Mouse (Mus musculus): ENCODE measurements around the gene Rabep2. TPM values are rescaled to one million over a fixed set of nuclear protein-coding genes. Genes with fewer than 3 reads are reported as not detected.

Rabep2 gene
- polyA plus RNA-seq, 1 experiment from 2014 or later: 28.1 TPM

GRCm38 (mm10) chr7:126470077-126470476 lies 41.5 kb downstream of the Rabep2 start:
- H3K4me2 ChIP-seq (ENCODE audit: low read depth, severe bottlenecking): no peak overlapping the region
- H3K27me3 ChIP-seq (ENCODE audit: control insufficient read depth, insufficient read depth, low read length): no peaks in the 10 kb centered on the region
- 85% methylated on average over 6 of the region's 6 CpGs for WGBS
- H3K36me3 ChIP-seq (ENCODE audit: control insufficient read depth, insufficient read depth, low read length): peaks cover 24% of the 10 kb centered on the region
- ATAC-seq (ENCODE audit: insufficient number of reproducible peaks, low FRiP score, low TSS enrichment, low read depth) (no peak), DNase-seq (ENCODE audit: low spot score) (no peak)
- no peaks in the 10 kb centered on the region for H3K9me3 ChIP-seq (ENCODE audit: control insufficient read depth, low read length)
- H3K4me3 ChIP-seq (ENCODE audit: low read depth, low read length): no peak overlapping the region
- no peak overlapping the region for H3K9ac ChIP-seq (ENCODE audit: low read length)
- peaks cover 6% of the 10 kb centered on the region for H3K4me1 ChIP-seq (ENCODE audit: control insufficient read depth, insufficient read depth, low read length)
- no peak overlapping the region for H3K27ac ChIP-seq (replicated peaks; ENCODE audit: low read depth, low read length)

- WGBS: 95% methylated on average over 5 of the region's 5 CpGs
- H3K9ac ChIP-seq (ENCODE audit: low read length): no peak overlapping the region
- peaks cover 6% of the 10 kb centered on the region for H3K4me1 ChIP-seq (ENCODE audit: control insufficient read depth, insufficient read depth, low read length)
- ATAC-seq (ENCODE audit: insufficient number of reproducible peaks, low FRiP score, low TSS enrichment, low read depth): no peak
- no peak overlapping the region for H3K27ac ChIP-seq (replicated peaks; ENCODE audit: low read depth, low read length)
- no peak overlapping the region for H3K4me2 ChIP-seq (ENCODE audit: low read depth, severe bottlenecking)
- no peak for DNase-seq (ENCODE audit: low spot score)
- no peaks in the 10 kb centered on the region for H3K9me3 ChIP-seq (ENCODE audit: control insufficient read depth, low read length)
- H3K4me3 ChIP-seq (ENCODE audit: low read depth, low read length): no peak overlapping the region
- no peaks in the 10 kb centered on the region for H3K27me3 ChIP-seq (ENCODE audit: control insufficient read depth, insufficient read depth, low read length)
- peaks cover 24% of the 10 kb centered on the region for H3K36me3 ChIP-seq (ENCODE audit: control insufficient read depth, insufficient read depth, low read length)
These were observed 42.8 kb downstream of the Rabep2 start for GRCm38 (mm10) chr7:126471361-126471760.

GRCm38 (mm10) chr7:126471853-126472252 lies 43.3 kb downstream of the Rabep2 start:
- H3K9me3 ChIP-seq (ENCODE audit: control insufficient read depth, low read length): no peaks in the 10 kb centered on the region
- H3K4me3 ChIP-seq (ENCODE audit: low read depth, low read length): no peak overlapping the region
- no peak for DNase-seq (ENCODE audit: low spot score)
- H3K4me1 ChIP-seq (ENCODE audit: control insufficient read depth, insufficient read depth, low read length): peaks cover 6% of the 10 kb centered on the region
- no peak overlapping the region for H3K4me2 ChIP-seq (ENCODE audit: low read depth, severe bottlenecking)
- H3K36me3 ChIP-seq (ENCODE audit: control insufficient read depth, insufficient read depth, low read length): peaks cover 24% of the 10 kb centered on the region
- H3K27ac ChIP-seq (replicated peaks; ENCODE audit: low read depth, low read length): no peak overlapping the region
- ATAC-seq (ENCODE audit: insufficient number of reproducible peaks, low FRiP score, low TSS enrichment, low read depth): no peak
- no peak overlapping the region for H3K9ac ChIP-seq (ENCODE audit: low read length)
- H3K27me3 ChIP-seq (ENCODE audit: control insufficient read depth, insufficient read depth, low read length): no peaks in the 10 kb centered on the region
- 86% methylated on average over 4 of the region's 4 CpGs for WGBS

- H3K4me3 ChIP-seq (ENCODE audit: low read depth, low read length): no peak overlapping the region
- H3K36me3 ChIP-seq (ENCODE audit: control insufficient read depth, insufficient read depth, low read length): peaks cover 24% of the 10 kb centered on the region
- H3K9me3 ChIP-seq (ENCODE audit: control insufficient read depth, low read length): no peaks in the 10 kb centered on the region
- 90% methylated on average over 13 of the region's 13 CpGs for WGBS
- peaks cover 6% of the 10 kb centered on the region for H3K4me1 ChIP-seq (ENCODE audit: control insufficient read depth, insufficient read depth, low read length)
- H3K4me2 ChIP-seq (ENCODE audit: low read depth, severe bottlenecking): no peak overlapping the region
- ATAC-seq (ENCODE audit: insufficient number of reproducible peaks, low FRiP score, low TSS enrichment, low read depth) (no peak), DNase-seq (ENCODE audit: low spot score) (no peak)
- H3K27me3 ChIP-seq (ENCODE audit: control insufficient read depth, insufficient read depth, low read length): no peaks in the 10 kb centered on the region
- no peak overlapping the region for H3K9ac ChIP-seq (ENCODE audit: low read length)
- H3K27ac ChIP-seq (replicated peaks; ENCODE audit: low read depth, low read length): no peak overlapping the region
These were observed 43.7 kb downstream of the Rabep2 start for GRCm38 (mm10) chr7:126472306-126472705.

GRCm38 (mm10) chr7:126472713-126473112 lies 44.2 kb downstream of the Rabep2 start:
- no peak for ATAC-seq (ENCODE audit: insufficient number of reproducible peaks, low FRiP score, low TSS enrichment, low read depth)
- Histone ChIP-seq H3K36me3 (ENCODE audit: control insufficient read depth, insufficient read depth, low read length) (peaks cover 20% of the 10 kb centered on the region), H3K27me3 (ENCODE audit: control insufficient read depth, insufficient read depth, low read length) (no peaks in the 10 kb centered on the region), H3K4me2 (ENCODE audit: low read depth, severe bottlenecking) (no peak overlapping the region), H3K4me3 (ENCODE audit: low read depth, low read length) (no peak overlapping the region), H3K27ac (replicated peaks; ENCODE audit: low read depth, low read length) (no peak overlapping the region), H3K9me3 (ENCODE audit: control insufficient read depth, low read length) (no peaks in the 10 kb centered on the region), H3K4me1 (ENCODE audit: control insufficient read depth, insufficient read depth, low read length) (peaks cover 6% of the 10 kb centered on the region), H3K9ac (ENCODE audit: low read length) (no peak overlapping the region)
- no peak for DNase-seq (ENCODE audit: low spot score)
- WGBS: 92% methylated on average over 16 of the region's 16 CpGs

GRCm38 (mm10) chr7:126473470-126474086 lies 45.0 kb downstream of the Rabep2 start:
- no peak overlapping the region for H3K27ac ChIP-seq (replicated peaks; ENCODE audit: low read depth, low read length)
- no peak for ATAC-seq (ENCODE audit: insufficient number of reproducible peaks, low FRiP score, low TSS enrichment, low read depth)
- WGBS: 93% methylated on average over 9 of the region's 9 CpGs

GRCm38 (mm10) chr7:126474486-126474955 lies 46.0 kb downstream of the Rabep2 start:
- H3K9ac ChIP-seq (ENCODE audit: low read length): peak overlapping the region; percentile 80
- ATAC-seq (ENCODE audit: insufficient number of reproducible peaks, low FRiP score, low TSS enrichment, low read depth): peak; percentile 60
- H3K9me3 ChIP-seq (ENCODE audit: control insufficient read depth, low read length): no peaks in the 10 kb centered on the region
- peak overlapping the region; percentile 74 for H3K4me2 ChIP-seq (ENCODE audit: low read depth, severe bottlenecking)
- peaks cover 6% of the 10 kb centered on the region for H3K4me1 ChIP-seq (ENCODE audit: control insufficient read depth, insufficient read depth, low read length)
- peak overlapping the region; percentile 70 for H3K4me3 ChIP-seq (ENCODE audit: low read depth, low read length)
- H3K27me3 ChIP-seq (ENCODE audit: control insufficient read depth, insufficient read depth, low read length): no peaks in the 10 kb centered on the region
- 1% methylated on average over 27 of the region's 27 CpGs for WGBS
- DNase-seq (ENCODE audit: low spot score): no peak
- peaks cover 8% of the 10 kb centered on the region; the same call in 1 of the 2 replicates for H3K36me3 ChIP-seq (ENCODE audit: control insufficient read depth, insufficient read depth, low read length)
- H3K27ac ChIP-seq (replicated peaks; ENCODE audit: low read depth, low read length): no peak overlapping the region

More at GRCm38 (mm10) chr7:126473470-126474086, 45.0 kb downstream of the Rabep2 start:
- Histone ChIP-seq H3K9ac (ENCODE audit: low read length) (peak overlapping the region; percentile 80; the same call in 1 of the 2 replicates), H3K4me3 (ENCODE audit: low read depth, low read length) (peak overlapping the region; percentile 70; the same call in 1 of the 2 replicates), H3K27me3 (ENCODE audit: control insufficient read depth, insufficient read depth, low read length) (no peaks in the 10 kb centered on the region), H3K9me3 (ENCODE audit: control insufficient read depth, low read length) (no peaks in the 10 kb centered on the region), H3K36me3 (ENCODE audit: control insufficient read depth, insufficient read depth, low read length) (peaks cover 14% of the 10 kb centered on the region), H3K4me2 (ENCODE audit: low read depth, severe bottlenecking) (peak overlapping the region; percentile 74), H3K4me1 (ENCODE audit: control insufficient read depth, insufficient read depth, low read length) (peaks cover 6% of the 10 kb centered on the region)
- DNase-seq (ENCODE audit: low spot score): no peak

GRCm38 (mm10) chr7:126474993-126475581 lies 46.5 kb downstream of the Rabep2 start, which contains the start of gene Sh2b1:
Sh2b1 (minus strand) TSS chr7:126475424.
- under 1% methylated on average over 39 of the region's 53 CpGs for WGBS
- Histone ChIP-seq H3K27me3 (ENCODE audit: control insufficient read depth, insufficient read depth, low read length) (no peaks in the 10 kb centered on the region), H3K4me3 (ENCODE audit: low read depth, low read length) (peak within 1 kb of the TSS; percentile 70), H3K4me2 (ENCODE audit: low read depth, severe bottlenecking) (peak within 1 kb of the TSS; percentile 74), H3K4me1 (ENCODE audit: control insufficient read depth, insufficient read depth, low read length) (peaks cover 6% of the 10 kb centered on the region), H3K27ac (replicated peaks; ENCODE audit: low read depth, low read length) (peak within 1 kb of the TSS; percentile 43), H3K9ac (ENCODE audit: low read length) (peak within 1 kb of the TSS; percentile 80), H3K9me3 (ENCODE audit: control insufficient read depth, low read length) (no peaks in the 10 kb centered on the region), H3K36me3 (ENCODE audit: control insufficient read depth, insufficient read depth, low read length) (peaks cover 8% of the 10 kb centered on the region; the same call in 1 of the 2 replicates)
- peak; percentile 89 for ATAC-seq (ENCODE audit: insufficient number of reproducible peaks, low FRiP score, low TSS enrichment, low read depth)
- peak; percentile 91 for DNase-seq (ENCODE audit: low spot score)
